Mouse (Mus musculus): ENCODE results near the gene Bloc1s2. TPM values are rescaled to one million over a fixed set of nuclear protein-coding genes. Genes with fewer than 3 reads are reported as not detected.

The Bloc1s2 gene
- 76.2 and 78.4 TPM in 2 replicates for polyA plus RNA-seq (2015; fragmentation: Nextera tagmentation; extraction: Ambion mirVana)

DNA sequence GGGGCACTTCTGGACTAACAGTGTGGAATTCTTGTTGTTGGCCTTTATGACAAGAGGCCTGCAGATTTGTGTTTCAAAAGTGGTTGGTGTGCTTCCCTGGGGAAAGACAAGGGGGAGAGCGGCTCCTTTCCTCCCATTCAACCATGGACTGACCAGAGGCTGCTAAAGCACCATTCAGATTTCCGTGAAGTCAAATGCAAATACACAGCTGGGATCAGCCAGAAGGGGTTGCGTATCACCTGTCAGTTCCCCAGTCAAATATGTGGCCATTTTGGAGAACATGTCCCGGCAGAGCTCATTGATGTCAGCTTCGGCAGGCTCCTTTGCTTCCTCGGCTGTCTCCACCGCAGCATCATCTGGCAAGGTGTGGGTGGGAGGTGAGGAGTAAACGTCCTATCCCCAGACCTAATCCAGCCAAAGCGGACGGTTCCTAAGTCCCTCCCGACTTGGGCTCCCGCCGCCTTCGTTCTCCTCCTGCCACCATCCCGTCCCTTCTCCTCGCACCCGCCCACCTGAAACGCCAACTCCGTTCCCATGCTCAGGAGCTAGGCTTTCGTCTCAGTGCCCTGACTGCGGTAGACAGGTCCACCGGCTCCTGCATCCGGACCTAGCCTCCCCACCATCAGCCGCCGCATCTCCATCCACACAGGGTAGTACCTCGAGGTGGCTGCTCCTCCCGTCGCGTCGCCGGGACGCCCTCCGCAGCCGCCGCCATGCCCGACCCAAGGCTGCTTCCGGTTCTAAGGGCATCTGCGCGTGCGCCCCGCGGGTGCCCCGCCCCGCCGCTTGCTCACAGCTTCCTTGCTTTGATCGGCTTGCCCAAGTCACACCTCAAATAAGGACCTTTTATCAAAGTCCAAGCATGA, at the start of gene Bloc1s2:
TSS of gene Bloc1s2 (minus strand) at position 745 of the 866 bp plus-strand sequence.
- TF ChIP-seq CTCF (IDR thresholded peaks at IDR 0.05; ENCODE audit: low read depth): no peak
- Histone ChIP-seq H3K4me2 (replicated peaks; ENCODE audit: low read depth) (peak within 1 kb of the TSS; percentile 80), H3K4me1 (replicated peaks; ENCODE audit: control insufficient read depth, insufficient read depth, low read length) (peaks cover 4% of the 10 kb centered on the region; the same call in 1 of the 2 replicates), H3K27ac (ENCODE audit: low read depth, low read length) (no peak within 1 kb of the TSS), H3K4me3 (ENCODE audit: low read depth, low read length) (peak within 1 kb of the TSS; percentile 69), H3K36me3 (ENCODE audit: control insufficient read depth, insufficient read depth) (peaks cover 13% of the 10 kb centered on the region), H3K9me3 (ENCODE audit: control insufficient read depth) (no peaks in the 10 kb centered on the region), H3K9ac (ENCODE audit: low read depth, low read length) (peak within 1 kb of the TSS; percentile 57), H3K27me3 (replicated peaks; ENCODE audit: control insufficient read depth, insufficient read depth, low read length) (no peaks in the 10 kb centered on the region)
- ATAC-seq: peak; percentile 91
- 2% methylated on average over 46 of the region's 46 CpGs for WGBS

DNA sequence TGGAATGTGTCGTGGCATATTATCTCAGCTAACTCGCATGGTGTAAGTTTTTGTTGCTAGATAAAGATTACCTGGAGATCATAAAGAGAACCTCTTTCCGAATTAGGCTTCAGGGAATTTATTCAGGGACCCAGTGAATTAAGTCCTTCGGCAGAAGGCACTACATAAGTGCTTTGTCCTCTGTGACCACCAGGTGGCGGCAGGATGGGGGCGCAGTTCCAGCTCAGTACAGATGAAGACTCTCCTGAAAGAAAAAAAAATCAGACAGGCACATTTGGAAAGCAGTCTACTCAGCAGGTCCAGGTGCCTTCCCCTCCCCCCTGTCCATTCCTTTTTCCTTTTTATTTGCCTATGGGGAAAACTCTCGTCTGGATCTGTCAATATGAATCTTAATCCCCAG, 48.9 kb upstream of the Bloc1s2 start:
- no peak overlapping the region for H3K4me3 ChIP-seq (ENCODE audit: low read depth, low read length)
- H3K4me2 ChIP-seq (replicated peaks; ENCODE audit: low read depth): no peak overlapping the region
- no peak overlapping the region for H3K9ac ChIP-seq (ENCODE audit: low read depth, low read length)
- WGBS: 17% methylated on average over 7 of the region's 7 CpGs
- no peaks in the 10 kb centered on the region for H3K36me3 ChIP-seq (ENCODE audit: control insufficient read depth, insufficient read depth)
- peak; percentile 88 for TF ChIP-seq CTCF (IDR thresholded peaks at IDR 0.05; ENCODE audit: low read depth)
- no peaks in the 10 kb centered on the region for H3K4me1 ChIP-seq (replicated peaks; ENCODE audit: control insufficient read depth, insufficient read depth, low read length)
- no peaks in the 10 kb centered on the region for H3K9me3 ChIP-seq (ENCODE audit: control insufficient read depth)
- no peak for ATAC-seq
- H3K27me3 ChIP-seq (replicated peaks; ENCODE audit: control insufficient read depth, insufficient read depth, low read length): no peaks in the 10 kb centered on the region
- H3K27ac ChIP-seq (ENCODE audit: low read depth, low read length): no peak overlapping the region

DNA sequence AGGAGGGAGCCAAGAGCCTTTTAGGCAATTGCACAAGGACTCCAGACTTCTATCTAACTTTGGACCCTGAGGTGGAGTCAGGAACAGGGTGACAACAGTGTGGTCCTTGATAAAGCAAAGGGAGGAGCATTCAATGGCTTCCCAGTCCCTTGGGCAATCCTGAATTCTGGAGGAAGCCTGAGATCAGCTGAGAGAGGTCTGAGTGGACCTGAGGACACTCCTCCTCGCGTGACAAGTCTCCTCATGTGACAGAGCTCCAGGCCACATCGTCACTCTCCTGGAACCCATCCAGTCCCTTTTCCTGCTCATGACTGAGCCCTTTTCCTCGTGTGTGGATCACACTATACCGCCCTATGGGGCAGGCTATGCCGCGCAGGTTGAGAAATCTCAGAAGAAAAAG, 47.7 kb upstream of the Bloc1s2 start:
- no peaks in the 10 kb centered on the region for H3K27me3 ChIP-seq (replicated peaks; ENCODE audit: control insufficient read depth, insufficient read depth, low read length)
- no peak overlapping the region for H3K27ac ChIP-seq (ENCODE audit: low read depth, low read length)
- no peak overlapping the region for H3K4me2 ChIP-seq (replicated peaks; ENCODE audit: low read depth)
- H3K36me3 ChIP-seq (ENCODE audit: control insufficient read depth, insufficient read depth): no peaks in the 10 kb centered on the region
- WGBS: 68% methylated on average over 7 of the region's 7 CpGs
- H3K9me3 ChIP-seq (ENCODE audit: control insufficient read depth): no peaks in the 10 kb centered on the region
- H3K9ac ChIP-seq (ENCODE audit: low read depth, low read length): no peak overlapping the region
- H3K4me3 ChIP-seq (ENCODE audit: low read depth, low read length): no peak overlapping the region
- H3K4me1 ChIP-seq (replicated peaks; ENCODE audit: control insufficient read depth, insufficient read depth, low read length): no peaks in the 10 kb centered on the region
- no peak for ATAC-seq
- no peak for TF ChIP-seq CTCF (IDR thresholded peaks at IDR 0.05; ENCODE audit: low read depth)

DNA sequence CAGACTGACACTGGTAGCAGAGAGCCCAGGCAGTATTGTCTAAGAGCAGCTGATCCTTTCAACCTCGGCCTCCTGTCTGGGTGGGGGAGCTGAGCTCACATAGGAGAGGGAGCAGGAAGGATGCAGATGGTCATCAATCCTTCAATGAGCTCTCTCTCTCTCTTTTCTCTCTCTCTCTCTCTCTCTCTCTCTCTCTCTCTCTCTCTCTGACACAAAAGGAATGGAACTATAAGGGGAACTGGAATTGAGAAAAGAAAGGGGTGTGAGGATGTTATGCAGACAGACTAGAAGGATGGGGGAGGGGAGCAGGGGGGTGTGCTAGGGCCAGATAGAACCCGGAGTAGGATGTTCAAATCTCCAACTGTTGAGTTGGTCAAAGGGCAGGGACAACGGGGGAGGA, 46.1 kb upstream of the Bloc1s2 start, which contains the start of gene Pkd2l1:
TSS of gene Pkd2l1 (minus strand) at position 101 of the 400 bp plus-strand sequence.
- WGBS: 39% methylated on average over 3 of the region's 3 CpGs
- TF ChIP-seq CTCF (IDR thresholded peaks at IDR 0.05; ENCODE audit: low read depth): no peak
- ATAC-seq: no peak

DNA sequence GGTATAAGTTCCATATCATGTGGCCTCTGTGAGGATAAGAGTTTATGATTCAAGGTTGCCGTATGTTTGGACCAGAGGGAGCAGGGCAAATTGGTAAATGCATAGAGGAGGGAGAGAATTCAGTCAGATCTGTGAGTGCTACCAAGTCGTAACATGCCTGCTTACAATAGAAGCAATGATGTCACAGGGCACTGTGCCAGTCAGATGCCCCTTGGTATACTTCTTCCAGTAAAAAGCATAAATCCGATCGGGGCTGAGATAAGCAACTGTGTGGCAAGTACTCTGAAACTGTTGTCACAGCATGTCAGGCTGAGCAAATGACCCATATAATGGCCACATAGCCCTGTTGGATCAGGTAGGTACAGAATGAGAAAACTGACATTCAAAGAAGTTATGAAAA, 42.8 kb upstream of the Bloc1s2 start:
- Histone ChIP-seq H3K4me2 (replicated peaks; ENCODE audit: low read depth) (no peak overlapping the region), H3K9ac (ENCODE audit: low read depth, low read length) (no peak overlapping the region), H3K27ac (ENCODE audit: low read depth, low read length) (no peak overlapping the region), H3K27me3 (replicated peaks; ENCODE audit: control insufficient read depth, insufficient read depth, low read length) (no peaks in the 10 kb centered on the region), H3K4me3 (ENCODE audit: low read depth, low read length) (no peak overlapping the region), H3K9me3 (ENCODE audit: control insufficient read depth) (no peaks in the 10 kb centered on the region), H3K4me1 (replicated peaks; ENCODE audit: control insufficient read depth, insufficient read depth, low read length) (no peaks in the 10 kb centered on the region), H3K36me3 (ENCODE audit: control insufficient read depth, insufficient read depth) (no peaks in the 10 kb centered on the region)
- no peak for TF ChIP-seq CTCF (IDR thresholded peaks at IDR 0.05; ENCODE audit: low read depth)
- no peak for ATAC-seq
- 73% methylated on average over 4 of the region's 4 CpGs for whole genome bisulfite sequencing

More for the DNA sequence above, 46.1 kb upstream of the Bloc1s2 start, which contains the start of gene Pkd2l1:
- Histone ChIP-seq H3K4me2 (replicated peaks; ENCODE audit: low read depth) (no peak within 1 kb of the TSS), H3K27ac (ENCODE audit: low read depth, low read length) (no peak within 1 kb of the TSS), H3K4me1 (replicated peaks; ENCODE audit: control insufficient read depth, insufficient read depth, low read length) (no peaks in the 10 kb centered on the region), H3K27me3 (replicated peaks; ENCODE audit: control insufficient read depth, insufficient read depth, low read length) (no peaks in the 10 kb centered on the region), H3K9ac (ENCODE audit: low read depth, low read length) (no peak within 1 kb of the TSS), H3K4me3 (ENCODE audit: low read depth, low read length) (no peak within 1 kb of the TSS), H3K36me3 (ENCODE audit: control insufficient read depth, insufficient read depth) (no peaks in the 10 kb centered on the region), H3K9me3 (ENCODE audit: control insufficient read depth) (no peaks in the 10 kb centered on the region)

DNA sequence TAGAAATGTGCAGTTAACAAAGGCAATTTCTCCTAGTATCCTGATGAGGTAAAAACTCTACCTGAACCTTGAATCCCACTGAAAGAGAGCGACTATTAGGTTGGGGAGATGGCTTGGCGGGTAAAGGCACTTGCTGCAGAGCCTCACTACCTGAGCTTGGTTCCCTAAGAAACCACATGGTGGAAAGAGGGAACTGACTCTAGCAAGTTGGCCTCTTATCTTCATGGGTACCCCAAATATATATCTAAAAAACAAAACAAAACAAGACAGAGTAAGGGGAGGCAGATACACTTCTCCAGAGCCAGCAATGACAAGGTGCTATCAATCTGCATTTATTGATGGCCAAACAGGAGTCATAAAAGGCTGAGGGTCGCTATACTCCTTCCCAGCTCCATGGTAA, 37.7 kb upstream of the Bloc1s2 start:
- H3K27ac ChIP-seq (ENCODE audit: low read depth, low read length): no peak overlapping the region
- no peak for TF ChIP-seq CTCF (IDR thresholded peaks at IDR 0.05; ENCODE audit: low read depth)
- 66% methylated on average over 3 of the region's 3 CpGs for WGBS

More for the DNA sequence above, 37.7 kb upstream of the Bloc1s2 start:
- Histone ChIP-seq H3K27me3 (replicated peaks; ENCODE audit: control insufficient read depth, insufficient read depth, low read length) (no peaks in the 10 kb centered on the region), H3K36me3 (ENCODE audit: control insufficient read depth, insufficient read depth) (no peaks in the 10 kb centered on the region), H3K4me1 (replicated peaks; ENCODE audit: control insufficient read depth, insufficient read depth, low read length) (no peaks in the 10 kb centered on the region), H3K9me3 (ENCODE audit: control insufficient read depth) (no peaks in the 10 kb centered on the region), H3K4me3 (ENCODE audit: low read depth, low read length) (no peak overlapping the region), H3K4me2 (replicated peaks; ENCODE audit: low read depth) (no peak overlapping the region), H3K9ac (ENCODE audit: low read depth, low read length) (no peak overlapping the region)
- no peak for ATAC-seq

Data from intestine, postnatal 0 days (tissue).